Mouse (Mus musculus) kidney, embryonic 14.5 days (tissue): Measurements from ENCODE around the gene Rgcc. TPM values are rescaled to one million over a fixed set of nuclear protein-coding genes. Genes with fewer than 3 reads are reported as not detected.
A peak's percentile ranks its signal among the peaks of the same experiment; 100 is the strongest.

Experiments used
- ATAC-seq: fragments of 200-750 bp; cut with Nextera tagmentation; 2 replicates; pipeline ENCODE4 v1.8.0; 2017; ENCODE audit warnings: moderate number of reproducible peaks, mild to moderate bottlenecking, moderate TSS enrichment, moderate library complexity; ENCODE audit not compliant: low FRiP score, low TSS enrichment
- H3K27ac ChIP-seq: fragments of 300-500 bp; sonication (generic); 2 replicates; pipeline ENCODE4 v1.5.1; 2014; ENCODE audit warnings: low read depth, mild to moderate bottlenecking, low read length, moderate library complexity, mixed read lengths
- H3K27me3 ChIP-seq: fragments of 300-500 bp; sonication (generic); 2 replicates; pipeline ENCODE4 v1.6.1; 2014; ENCODE audit warnings: mild to moderate bottlenecking, low read length; ENCODE audit not compliant: control insufficient read depth, insufficient read depth
- H3K36me3 ChIP-seq: fragments of 300-500 bp; sonication (generic); 2 replicates; pipeline ENCODE4 v1.6.1; 2014; ENCODE audit warnings: low read length, mixed read lengths; ENCODE audit not compliant: control insufficient read depth, insufficient read depth
- H3K4me1 ChIP-seq: fragments of 300-500 bp; sonication (generic); 2 replicates; pipeline ENCODE4 v1.6.1; 2014; ENCODE audit warnings: low read length, mixed read lengths; ENCODE audit not compliant: control insufficient read depth, insufficient read depth
- H3K4me2 ChIP-seq: fragments of 300-500 bp; sonication (generic); replicated peaks from 2 replicates; pipeline ENCODE4 v1.6.1; 2014; ENCODE audit warnings: low read depth, mild to moderate bottlenecking, low read length
- H3K4me3 ChIP-seq: fragments of 300-500 bp; sonication (generic); 2 replicates; pipeline ENCODE4 v1.5.1; 2014; ENCODE audit warnings: mild to moderate bottlenecking, low read length
- H3K9ac ChIP-seq: fragments of 300-500 bp; sonication (generic); 2 replicates; pipeline ENCODE4 v1.6.1; 2014; ENCODE audit warnings: low read depth, mild to moderate bottlenecking, low read length, moderate library complexity
- H3K9me3 ChIP-seq: fragments of 300-500 bp; sonication (generic); 2 replicates; pipeline ENCODE4 v1.6.1; 2016; ENCODE audit warnings: low read length; ENCODE audit not compliant: control insufficient read depth
- WGBS: fragments of 180-500 bp; shearing (Covaris S2); extraction: QIAGEN DNeasy Blood & Tissue Kit; methylation state at CpG from one replicate; pipeline ENCODE4 v1.1.7; 2014; 5-methylcytosine and 5-hydroxymethylcytosine counted together
- polyA plus RNA-seq: library from polyadenylated mRNA; unstranded; fragments of >200 nt; fragmentation: Nextera tagmentation; extraction: Ambion mirVana; gene quantifications from 2 replicates; pipeline ENCODE4 v1.2.1, GENCODE M21; 2014

Gene Rgcc
- polyA plus RNA-seq, 1 experiment from 2014 or later, result 22.7 TPM

- Histone ChIP-seq H3K4me1 (0 out of 2 replicates have a peak, but pooled peaks cover 5% of the 10 kb centered on the region), H3K36me3 (no peaks in the 10 kb centered on the region), H3K27ac (no peak overlapping the region), H3K27me3 (no peaks in the 10 kb centered on the region), H3K4me2 (no peak overlapping the region), H3K4me3 (no peak overlapping the region), H3K9me3 (no peaks in the 10 kb centered on the region), H3K9ac (no peak overlapping the region)
- no peak for ATAC-seq
- 57% methylated on average over 7 of the region's 7 CpGs for WGBS
These were observed 23.5 kb downstream of the Rgcc start for GRCm38 (mm10) chr14:79277922-79278321.

DNA sequence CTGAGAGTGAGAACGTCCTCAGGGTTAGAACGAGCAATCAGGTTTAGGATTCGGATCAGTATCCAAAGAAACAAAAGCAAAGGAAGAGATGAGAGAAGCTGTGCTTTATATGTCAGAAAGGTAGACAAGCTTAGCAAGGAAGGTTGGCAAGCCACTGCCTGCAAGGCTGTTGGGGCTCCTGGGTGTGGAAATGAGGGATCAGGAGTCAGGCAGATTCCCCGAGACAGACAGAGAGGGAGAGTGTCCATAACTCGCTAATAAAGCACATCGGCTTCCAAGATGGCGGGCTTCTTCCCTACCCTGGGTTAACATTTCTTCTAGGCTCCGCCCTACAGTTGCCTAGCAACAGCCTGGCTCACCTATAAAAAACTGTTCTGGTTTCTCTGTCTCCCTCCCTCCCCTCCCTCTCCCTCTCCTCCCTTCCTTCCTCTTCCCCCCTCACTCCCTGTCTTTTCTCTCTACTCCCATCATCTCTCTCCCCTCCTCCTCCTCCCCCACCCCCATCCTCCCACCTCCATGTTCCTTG, 25.5 kb downstream of the Rgcc start:
- no peaks in the 10 kb centered on the region for H3K36me3 ChIP-seq
- H3K9me3 ChIP-seq, result no peaks in the 10 kb centered on the region
- 57% methylated on average over 8 of the region's 8 CpGs for WGBS
- no peak overlapping the region for H3K9ac ChIP-seq
- H3K4me2 ChIP-seq, result no peak overlapping the region
- ATAC-seq, result 0 out of 2 replicates have a peak, but pooled peaks have one; percentile 22
- no peaks in the 10 kb centered on the region for H3K27me3 ChIP-seq
- H3K4me3 ChIP-seq, result no peak overlapping the region
- H3K27ac ChIP-seq, result no peak overlapping the region
- H3K4me1 ChIP-seq, result 0 out of 2 replicates have a peak, but pooled peaks cover 5% of the 10 kb centered on the region

- Histone ChIP-seq H3K4me1 (0 out of 2 replicates have a peak, but pooled peaks cover 5% of the 10 kb centered on the region), H3K36me3 (no peaks in the 10 kb centered on the region), H3K27ac (no peak overlapping the region), H3K4me3 (no peak overlapping the region), H3K9ac (no peak overlapping the region), H3K9me3 (no peaks in the 10 kb centered on the region), H3K27me3 (no peaks in the 10 kb centered on the region), H3K4me2 (no peak overlapping the region)
- no peak for ATAC-seq
- WGBS, result 20% methylated on average over 3 of the region's 3 CpGs
These were observed 26.0 kb downstream of the Rgcc start for GRCm38 (mm10) chr14:79275441-79275840.

DNA sequence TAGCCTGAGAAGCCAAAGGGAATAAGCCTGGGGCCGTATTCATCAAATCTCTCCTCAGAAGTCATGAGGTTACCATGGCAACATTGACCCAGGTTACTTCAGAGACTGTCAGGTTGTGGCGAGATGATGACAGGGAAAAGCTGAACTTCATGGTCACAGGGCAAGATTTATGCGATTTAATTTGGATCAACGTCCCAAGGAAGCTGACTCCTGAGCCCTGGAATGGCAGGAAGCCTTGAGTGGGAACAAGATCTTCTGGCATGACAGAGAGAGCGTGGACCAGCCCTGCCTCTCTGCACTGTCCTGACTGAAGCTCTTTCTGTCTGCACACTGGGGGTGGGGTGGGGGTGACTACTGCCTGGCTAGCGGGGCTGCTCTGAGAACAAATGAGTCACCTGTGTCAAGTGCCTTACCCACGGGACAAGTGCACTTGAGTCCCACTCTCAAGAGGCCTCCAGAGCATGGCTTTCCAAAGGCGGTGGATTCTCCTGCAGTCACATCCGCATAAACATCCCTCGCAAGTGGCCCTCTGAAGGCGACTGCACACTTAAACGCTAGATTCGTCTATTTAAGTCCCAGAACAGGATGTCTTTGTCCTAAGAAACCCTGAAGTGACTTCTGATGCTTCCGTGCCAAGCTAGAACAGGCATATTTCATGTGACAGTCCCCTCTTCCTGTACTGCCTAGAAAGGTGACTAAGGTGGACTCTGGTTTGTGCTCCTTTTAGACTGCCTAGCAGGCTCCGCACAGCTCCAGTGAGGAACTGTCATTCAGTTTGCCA, 27.6 kb downstream of the Rgcc start:
- H3K4me3 ChIP-seq, result no peak overlapping the region
- H3K4me1 ChIP-seq, result 0 out of 2 replicates have a peak, but pooled peaks cover 5% of the 10 kb centered on the region
- no peak for ATAC-seq
- H3K4me2 ChIP-seq, result no peak overlapping the region
- no peaks in the 10 kb centered on the region for H3K9me3 ChIP-seq
- no peaks in the 10 kb centered on the region for H3K27me3 ChIP-seq
- 58% methylated on average over 15 of the region's 15 CpGs for WGBS
- H3K36me3 ChIP-seq, result no peaks in the 10 kb centered on the region
- H3K27ac ChIP-seq, result peak overlapping the region; percentile 25; the same call in 1 of the 2 replicates
- H3K9ac ChIP-seq, result no peak overlapping the region

GRCm38 (mm10) chr14:79272991-79273390, 28.5 kb downstream of the Rgcc start:
- H3K27me3 ChIP-seq, result no peaks in the 10 kb centered on the region
- no peak overlapping the region for H3K4me2 ChIP-seq
- no peak overlapping the region for H3K27ac ChIP-seq
- no peak overlapping the region for H3K9ac ChIP-seq
- whole genome bisulfite sequencing, result 86% methylated on average over 9 of the region's 9 CpGs
- H3K4me3 ChIP-seq, result no peak overlapping the region
- H3K36me3 ChIP-seq, result no peaks in the 10 kb centered on the region
- ATAC-seq, result no peak
- H3K9me3 ChIP-seq, result no peaks in the 10 kb centered on the region
- 0 out of 2 replicates have a peak, but pooled peaks cover 5% of the 10 kb centered on the region for H3K4me1 ChIP-seq

- H3K4me1 ChIP-seq, result 0 out of 2 replicates have a peak, but pooled peaks cover 5% of the 10 kb centered on the region
- H3K27me3 ChIP-seq, result no peaks in the 10 kb centered on the region
- WGBS, result 96% methylated on average over 3 of the region's 3 CpGs
These were observed 29.2 kb downstream of the Rgcc start for GRCm38 (mm10) chr14:79272188-79272694.

GRCm38 (mm10) chr14:79269551-79269950, 31.9 kb downstream of the Rgcc start:
- no peak overlapping the region for H3K9ac ChIP-seq
- no peaks in the 10 kb centered on the region for H3K9me3 ChIP-seq
- H3K4me3 ChIP-seq, result no peak overlapping the region
- no peaks in the 10 kb centered on the region for H3K27me3 ChIP-seq
- H3K36me3 ChIP-seq, result no peaks in the 10 kb centered on the region
- no peaks in the 10 kb centered on the region for H3K4me1 ChIP-seq
- H3K27ac ChIP-seq, result no peak overlapping the region
- WGBS, result 100% methylated on average over 1 of the region's 1 CpGs
- H3K4me2 ChIP-seq, result no peak overlapping the region
- no peak for ATAC-seq

More at GRCm38 (mm10) chr14:79272188-79272694, 29.2 kb downstream of the Rgcc start:
- Histone ChIP-seq H3K4me3 (no peak overlapping the region), H3K9ac (no peak overlapping the region; the same call in 1 of the 2 replicates), H3K9me3 (no peaks in the 10 kb centered on the region), H3K36me3 (no peaks in the 10 kb centered on the region), H3K4me2 (no peak overlapping the region), H3K27ac (no peak overlapping the region)
- no peak for ATAC-seq

- Histone ChIP-seq H3K27ac (no peak overlapping the region), H3K27me3 (no peaks in the 10 kb centered on the region), H3K9ac (no peak overlapping the region), H3K4me1 (no peaks in the 10 kb centered on the region), H3K36me3 (no peaks in the 10 kb centered on the region), H3K4me3 (no peak overlapping the region), H3K4me2 (no peak overlapping the region), H3K9me3 (no peaks in the 10 kb centered on the region)
- ATAC-seq, result no peak
- 90% methylated on average over 10 of the region's 10 CpGs for WGBS
These were observed 33.6 kb downstream of the Rgcc start for GRCm38 (mm10) chr14:79267878-79268277.

DNA sequence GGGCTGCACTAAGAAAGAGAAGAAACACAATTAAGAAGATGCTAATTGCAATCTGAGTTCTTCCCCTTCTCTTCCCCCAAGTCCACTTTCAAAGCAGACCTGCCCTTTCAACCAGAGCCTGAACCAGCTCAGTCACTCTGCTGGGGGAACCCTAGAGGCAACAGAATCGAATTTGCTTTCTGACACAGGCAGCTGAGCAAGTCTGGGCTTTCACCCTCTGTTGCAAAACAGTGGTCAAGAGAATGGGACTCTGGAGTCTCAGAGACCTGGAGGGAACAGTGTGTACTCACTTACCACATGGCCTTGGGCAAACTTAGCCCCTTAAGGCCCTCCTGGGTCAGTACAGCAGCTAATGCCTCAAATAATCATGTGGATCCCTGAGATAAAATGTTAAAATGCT, 34.1 kb downstream of the Rgcc start:
- no peak for ATAC-seq
- no peaks in the 10 kb centered on the region for H3K4me1 ChIP-seq
- no peak overlapping the region for H3K4me3 ChIP-seq
- H3K9ac ChIP-seq, result no peak overlapping the region
- no peak overlapping the region for H3K27ac ChIP-seq
- H3K36me3 ChIP-seq, result no peaks in the 10 kb centered on the region
- no peak overlapping the region for H3K4me2 ChIP-seq
- no peaks in the 10 kb centered on the region for H3K9me3 ChIP-seq
- H3K27me3 ChIP-seq, result no peaks in the 10 kb centered on the region
- WGBS, result 65% methylated on average over 1 of the region's 1 CpGs
